Mouse (Mus musculus) neural tube, embryonic 12.5 days (tissue): ENCODE results near the gene Axl. TPM values are rescaled to one million over a fixed set of nuclear protein-coding genes. Genes with fewer than 3 reads are reported as not detected.
"Not testable (repeated sequence)": the region's sequence is repeated elsewhere in the genome, so short reads cannot be mapped to it uniquely, and the experiment has no call there.

Source experiments
- ATAC-seq: fragments of 200-750 bp; cut with Nextera tagmentation; 2 replicates; pipeline ENCODE4 v1.8.0; 2017; ENCODE audit warnings: low read depth, mild to moderate bottlenecking, moderate TSS enrichment, moderate library complexity; ENCODE audit not compliant: low FRiP score
- H3K27ac ChIP-seq: fragments of 300-500 bp; sonication (generic); 2 replicates; pipeline ENCODE4 v1.5.1; 2016
- H3K27me3 ChIP-seq: fragments of 300-500 bp; sonication (generic); replicated peaks from 2 replicates; pipeline ENCODE4 v1.6.1; 2016; ENCODE audit warnings: mild to moderate bottlenecking
- H3K36me3 ChIP-seq: fragments of 300-500 bp; sonication (generic); 2 replicates; pipeline ENCODE4 v1.6.1; 2016; ENCODE audit warnings: mild to moderate bottlenecking
- H3K4me1 ChIP-seq: fragments of 300-500 bp; sonication (generic); 2 replicates; pipeline ENCODE4 v1.6.1; 2016
- H3K4me2 ChIP-seq: fragments of 300-500 bp; sonication (generic); replicated peaks from 2 replicates; pipeline ENCODE4 v1.6.1; 2016; ENCODE audit warnings: mild to moderate bottlenecking
- H3K4me3 ChIP-seq: fragments of 300-500 bp; sonication (generic); 2 replicates; pipeline ENCODE4 v1.5.1; 2016
- H3K9ac ChIP-seq: fragments of 300-500 bp; sonication (generic); 2 replicates; pipeline ENCODE4 v1.6.1; 2016; ENCODE audit warnings: mild to moderate bottlenecking
- H3K9me3 ChIP-seq: fragments of 300-500 bp; sonication (generic); 2 replicates; pipeline ENCODE4 v1.6.1; 2016; ENCODE audit warnings: mild to moderate bottlenecking
- WGBS: fragments of 180-500 bp; shearing (Covaris S2); methylation state at CpG from one replicate; pipeline ENCODE4 v1.1.7; 2016; 5-methylcytosine and 5-hydroxymethylcytosine counted together
- polyA plus RNA-seq: library from polyadenylated mRNA; unstranded; fragments of >200 nt; fragmentation: Nextera tagmentation; extraction: Ambion mirVana; gene quantifications from 2 replicates; pipeline ENCODE4 v1.2.1, GENCODE M21; 2016

Gene Axl
- polyA plus RNA-seq, 1 experiment from 2014 or later: 33.0 TPM

GRCm38 (mm10) chr7:25736920-25737319 lies 51.6 kb downstream of the Axl start:
- ATAC-seq: no peak
- H3K36me3 ChIP-seq: peaks cover 91% of the 10 kb centered on the region
- no peaks in the 10 kb centered on the region for H3K27me3 ChIP-seq
- WGBS: 93% methylated on average over 2 of the region's 2 CpGs
- no peak overlapping the region for H3K4me3 ChIP-seq
- no peak overlapping the region for H3K9ac ChIP-seq
- H3K27ac ChIP-seq: no peak overlapping the region
- H3K4me2 ChIP-seq: no peak overlapping the region
- H3K9me3 ChIP-seq: no peaks in the 10 kb centered on the region
- no peaks in the 10 kb centered on the region for H3K4me1 ChIP-seq

- no peak overlapping the region for H3K27ac ChIP-seq
- H3K27me3 ChIP-seq: no peaks in the 10 kb centered on the region
- 84% methylated on average over 4 of the region's 4 CpGs for WGBS
- no peak for ATAC-seq
- H3K4me1 ChIP-seq: no peaks in the 10 kb centered on the region
- no peak overlapping the region for H3K4me3 ChIP-seq
- H3K36me3 ChIP-seq: peaks cover 88% of the 10 kb centered on the region
- no peak overlapping the region for H3K9ac ChIP-seq
- H3K4me2 ChIP-seq: no peak overlapping the region
- H3K9me3 ChIP-seq: no peaks in the 10 kb centered on the region
These were observed 53.5 kb downstream of the Axl start for GRCm38 (mm10) chr7:25734991-25735390.

GRCm38 (mm10) chr7:25731294-25732055 lies 57.0 kb downstream of the Axl start:
- no peak overlapping the region for H3K27ac ChIP-seq
- no peak for ATAC-seq
- H3K4me3 ChIP-seq: no peak overlapping the region
- no peaks in the 10 kb centered on the region for H3K4me1 ChIP-seq
- no peaks in the 10 kb centered on the region for H3K27me3 ChIP-seq
- H3K36me3 ChIP-seq: peaks cover 92% of the 10 kb centered on the region
- 93% methylated on average over 8 of the region's 8 CpGs for WGBS
- no peak overlapping the region for H3K4me2 ChIP-seq
- no peaks in the 10 kb centered on the region for H3K9me3 ChIP-seq
- H3K9ac ChIP-seq: no peak overlapping the region

GRCm38 (mm10) chr7:25729862-25730261 lies 58.6 kb downstream of the Axl start:
- ATAC-seq: no peak

GRCm38 (mm10) chr7:25729396-25729795 lies 59.1 kb downstream of the Axl start:
- no peaks in the 10 kb centered on the region for H3K4me1 ChIP-seq
- H3K36me3 ChIP-seq: peaks cover 93% of the 10 kb centered on the region
- no peak overlapping the region for H3K4me3 ChIP-seq
- WGBS: 46% methylated on average over 2 of the region's 2 CpGs
- H3K27ac ChIP-seq: no peak overlapping the region
- no peak overlapping the region for H3K4me2 ChIP-seq
- ATAC-seq: no peak
- H3K9me3 ChIP-seq: no peaks in the 10 kb centered on the region
- no peak overlapping the region for H3K9ac ChIP-seq
- H3K27me3 ChIP-seq: no peaks in the 10 kb centered on the region

More at GRCm38 (mm10) chr7:25729862-25730261, 58.6 kb downstream of the Axl start:
- WGBS: 90% methylated on average over 2 of the region's 2 CpGs
- Histone ChIP-seq H3K9ac (no peak overlapping the region), H3K27me3 (no peaks in the 10 kb centered on the region), H3K36me3 (peaks cover 93% of the 10 kb centered on the region), H3K4me1 (no peaks in the 10 kb centered on the region), H3K4me2 (no peak overlapping the region), H3K27ac (no peak overlapping the region), H3K9me3 (no peaks in the 10 kb centered on the region), H3K4me3 (no peak overlapping the region)

GRCm38 (mm10) chr7:25727800-25728199 lies 60.7 kb downstream of the Axl start:
- no peaks in the 10 kb centered on the region for H3K9me3 ChIP-seq
- peaks cover 95% of the 10 kb centered on the region for H3K36me3 ChIP-seq
- WGBS: 91% methylated on average over 5 of the region's 5 CpGs
- no peak overlapping the region for H3K4me2 ChIP-seq
- no peak overlapping the region for H3K4me3 ChIP-seq
- no peaks in the 10 kb centered on the region for H3K27me3 ChIP-seq
- no peak overlapping the region for H3K9ac ChIP-seq
- H3K27ac ChIP-seq: no peak overlapping the region
- no peaks in the 10 kb centered on the region for H3K4me1 ChIP-seq
- no peak for ATAC-seq

- Histone ChIP-seq H3K27me3 (no peaks in the 10 kb centered on the region), H3K4me2 (no peak overlapping the region), H3K36me3 (peaks cover 94% of the 10 kb centered on the region), H3K9ac (no peak overlapping the region), H3K4me1 (no peaks in the 10 kb centered on the region), H3K9me3 (no peaks in the 10 kb centered on the region), H3K4me3 (no peak overlapping the region), H3K27ac (no peak overlapping the region)
- 88% methylated on average over 19 of the region's 19 CpGs for WGBS
- no peak for ATAC-seq
These were observed 62.6 kb downstream of the Axl start for GRCm38 (mm10) chr7:25725886-25726285.

- peaks cover 63% of the 10 kb centered on the region for H3K36me3 ChIP-seq
- H3K27ac ChIP-seq, H3K4me2 ChIP-seq, H3K27me3 ChIP-seq, H3K9me3 ChIP-seq, ATAC-seq, H3K9ac ChIP-seq, H3K4me3 ChIP-seq: not testable (repeated sequence)
- peaks cover 15% of the 10 kb centered on the region for H3K4me1 ChIP-seq
These were observed 66.7 kb downstream of the Axl start for GRCm38 (mm10) chr7:25721776-25722175.

GRCm38 (mm10) chr7:25720760-25721159 lies 67.7 kb downstream of the Axl start:
- Histone ChIP-seq H3K4me3 (no peak overlapping the region), H3K4me2 (no peak overlapping the region), H3K36me3 (peaks cover 58% of the 10 kb centered on the region), H3K4me1 (peaks cover 15% of the 10 kb centered on the region), H3K27ac (no peak overlapping the region), H3K27me3 (no peaks in the 10 kb centered on the region), H3K9ac (no peak overlapping the region), H3K9me3 (no peaks in the 10 kb centered on the region)
- WGBS: 93% methylated on average over 5 of the region's 5 CpGs
- no peak for ATAC-seq

GRCm38 (mm10) chr7:25719761-25720610 lies 68.5 kb downstream of the Axl start:
- 66% methylated on average over 10 of the region's 10 CpGs for WGBS

GRCm38 (mm10) chr7:25718788-25719417 lies 69.6 kb downstream of the Axl start, which contains the start of gene Ccdc97:
Ccdc97 (minus strand) TSS chr7:25719088.
- Histone ChIP-seq H3K9ac (peak within 1 kb of the TSS; percentile 66), H3K27me3 (no peaks in the 10 kb centered on the region), H3K27ac (peak within 1 kb of the TSS; percentile 51; the same call in 1 of the 2 replicates), H3K9me3 (no peaks in the 10 kb centered on the region), H3K4me3 (peak within 1 kb of the TSS; percentile 68), H3K4me1 (peaks cover 15% of the 10 kb centered on the region), H3K4me2 (peak within 1 kb of the TSS; percentile 95), H3K36me3 (peaks cover 58% of the 10 kb centered on the region)
- ATAC-seq: peak; percentile 83
- 5% methylated on average over 32 of the region's 32 CpGs for WGBS

More at GRCm38 (mm10) chr7:25719761-25720610, 68.5 kb downstream of the Axl start:
- Histone ChIP-seq H3K36me3 (peaks cover 58% of the 10 kb centered on the region), H3K4me3 (no peak overlapping the region), H3K4me2 (peak overlapping the region; percentile 95), H3K9ac (no peak overlapping the region), H3K4me1 (peaks cover 15% of the 10 kb centered on the region), H3K27ac (no peak overlapping the region), H3K27me3 (no peaks in the 10 kb centered on the region), H3K9me3 (no peaks in the 10 kb centered on the region)
- ATAC-seq: peak; percentile 35; the same call in 1 of the 2 replicates

GRCm38 (mm10) chr7:25717478-25717877 lies 71.0 kb downstream of the Axl start:
- peaks cover 16% of the 10 kb centered on the region for H3K4me1 ChIP-seq
- no peak for ATAC-seq
- WGBS: 90% methylated on average over 3 of the region's 3 CpGs
- no peaks in the 10 kb centered on the region for H3K9me3 ChIP-seq
- 0 out of 2 replicates have a peak overlapping the region, but pooled peaks have one; percentile 66 for H3K9ac ChIP-seq
- no peaks in the 10 kb centered on the region for H3K27me3 ChIP-seq
- peaks cover 58% of the 10 kb centered on the region for H3K36me3 ChIP-seq
- peak overlapping the region; percentile 95 for H3K4me2 ChIP-seq
- H3K27ac ChIP-seq: no peak overlapping the region
- 0 out of 2 replicates have a peak overlapping the region, but pooled peaks have one; percentile 68 for H3K4me3 ChIP-seq
